20 mouse cellular contexts compared by ENCODE assay signal in the genomic region with DNA sequence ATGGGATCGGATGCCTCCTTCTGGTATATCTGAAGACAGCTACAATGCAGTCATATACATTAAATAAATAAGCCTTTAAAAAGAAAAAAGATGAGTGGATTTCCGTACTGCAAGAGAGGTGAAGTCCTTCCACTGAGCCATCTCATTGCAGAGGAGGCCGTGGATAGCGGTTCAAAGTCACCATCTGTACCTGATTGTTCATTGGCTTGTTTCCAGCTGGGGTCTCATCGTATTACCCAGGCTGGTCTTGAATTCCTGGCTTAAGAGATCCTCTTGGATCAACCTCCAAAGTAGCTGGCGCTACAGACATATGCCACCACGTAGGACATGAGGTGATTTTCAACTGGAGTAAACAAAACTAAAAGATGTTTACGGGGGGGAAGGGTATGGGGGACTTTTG. TPM values are rescaled to one million over a fixed set of nuclear protein-coding genes. Genes with fewer than 3 reads are reported as not detected.
"Had no signal": no experiment of that assay in that cellular context is flagged by ENCODE, and none has a peak within 500 bp of the region (broad histone marks: within the 10 kb centered on the region; RNA-seq: fewer than 3 reads in every experiment).

No protein-coding gene starts in this region.

- H3K36me3 ChIP-seq: kidney, embryonic 15.5 days; limb, embryonic 12.5 days; liver, embryonic 13.5 days; lung, embryonic 15.5 days; midbrain, embryonic 12.5 days; stomach, embryonic 15.5 days had no signal

- H3K4me1 ChIP-seq: limb, embryonic 12.5 days had no signal

- H3K9me3 ChIP-seq: kidney, embryonic 15.5 days; liver, embryonic 13.5 days; lung, embryonic 15.5 days; midbrain, embryonic 12.5 days; stomach, embryonic 15.5 days had no signal

- ATAC-seq: liver, postnatal 0 days had no signal

- H3K9ac ChIP-seq: kidney, embryonic 15.5 days; limb, embryonic 12.5 days; liver, embryonic 13.5 days; liver, postnatal 0 days; lung, embryonic 15.5 days; midbrain, embryonic 12.5 days; stomach, embryonic 15.5 days had no signal

- H3K4me2 ChIP-seq: kidney, embryonic 15.5 days; limb, embryonic 12.5 days; liver, embryonic 13.5 days; lung, embryonic 15.5 days; midbrain, embryonic 12.5 days; stomach, embryonic 15.5 days had no signal

- H3K4me3 ChIP-seq: kidney, embryonic 15.5 days; limb, embryonic 12.5 days; liver, embryonic 13.5 days; lung, embryonic 15.5 days; megakaryocyte, embryonic 14.5 days; midbrain, embryonic 12.5 days; stomach, embryonic 15.5 days had no signal

- H3K27ac ChIP-seq: kidney, embryonic 15.5 days; limb, embryonic 12.5 days; liver, embryonic 13.5 days; lung, embryonic 15.5 days; macrophage; midbrain, embryonic 12.5 days; stomach, embryonic 15.5 days had no signal

- H3K27me3 ChIP-seq: kidney, embryonic 15.5 days; limb, embryonic 12.5 days; liver, embryonic 13.5 days; lung, embryonic 15.5 days; midbrain, embryonic 12.5 days; stomach, embryonic 15.5 days had no signal

- DNase-seq: kidney, postnatal 14 days; layer of hippocampus, adult 9-11 months; layer of hippocampus, postnatal 36 days; liver; liver, embryonic 13.5 days; liver, postnatal 0 days; right cerebral cortex, postnatal 14 days; thymus, adult 2 months; thymus, postnatal 36 days had no signal

RNA-seq across cellular contexts. Expression of a gene that starts 11.5 kb away (rescaled TPM):
- polyA plus RNA-seq: macrophage; spleen, adult 2 months had no signal

RNA-seq across cellular contexts. Expression of a gene that starts 29.2 kb away (rescaled TPM):
- polyA plus RNA-seq: kidney, embryonic 15.5 days; limb, embryonic 12.5 days; liver, embryonic 13.5 days; liver, postnatal 0 days; lung, embryonic 15.5 days; macrophage; midbrain, embryonic 12.5 days; midbrain, postnatal 0 days; neural tube, embryonic 14.5 days; spleen, adult 2 months; stomach, embryonic 15.5 days; testis, adult 2 months; thymus, adult 2 months had no signal

RNA-seq across cellular contexts. Expression of a gene that starts 39.2 kb away (rescaled TPM):
- polyA plus RNA-seq: macrophage had no signal
